Mouse (Mus musculus): ENCODE measurements around the gene Cd151. TPM values are rescaled to one million over a fixed set of nuclear protein-coding genes. Genes with fewer than 3 reads are reported as not detected.
A peak's percentile ranks its signal among the peaks of the same experiment; 100 is the strongest.

Gene Cd151
- total RNA-seq, 2 experiments from 2014 or later, result 280 TPM

DNA sequence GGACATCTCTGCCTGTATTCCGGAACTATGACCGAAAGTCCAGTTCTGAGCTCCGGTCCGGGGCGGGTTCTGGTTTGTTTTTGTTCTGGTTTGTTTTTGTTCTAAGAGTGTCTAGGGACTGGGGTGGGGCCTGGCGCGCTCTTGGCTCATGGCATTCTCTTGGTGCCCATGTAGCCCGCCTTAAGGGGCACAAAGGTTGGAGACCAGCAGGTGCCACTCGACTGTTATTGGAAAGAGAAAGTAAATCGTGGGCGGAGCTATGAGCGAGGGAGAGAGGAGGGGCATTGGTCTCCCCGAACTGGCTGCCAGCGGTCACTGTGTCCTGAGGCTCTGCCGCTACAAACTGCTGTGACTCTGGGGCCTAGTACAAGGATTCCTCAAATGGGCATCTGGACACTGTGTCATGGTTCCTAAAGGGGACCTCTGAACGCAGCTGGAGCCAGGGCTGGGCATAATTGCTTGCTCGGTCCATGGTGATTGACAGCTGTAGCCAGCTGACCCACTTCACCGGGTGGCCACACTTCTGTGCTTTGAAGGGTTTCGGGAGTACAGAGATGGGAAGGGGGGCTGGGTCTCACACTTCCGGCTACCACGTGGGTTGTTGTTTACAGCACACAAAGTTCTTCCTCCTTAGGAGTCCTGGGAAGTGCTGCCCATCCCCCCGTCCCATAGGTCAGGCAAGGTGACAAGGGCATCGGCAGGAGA, 11.4 kb upstream of the Cd151 start:
- intact Hi-C loops (cut with DNase I), result loop anchor here (5.0 kb wide), 1 partner anchor 43 kb away; the partner anchor contains the start of gene Gatd1
- peak; percentile 74 for DNase-seq (ENCODE audit: low spot score)

DNA sequence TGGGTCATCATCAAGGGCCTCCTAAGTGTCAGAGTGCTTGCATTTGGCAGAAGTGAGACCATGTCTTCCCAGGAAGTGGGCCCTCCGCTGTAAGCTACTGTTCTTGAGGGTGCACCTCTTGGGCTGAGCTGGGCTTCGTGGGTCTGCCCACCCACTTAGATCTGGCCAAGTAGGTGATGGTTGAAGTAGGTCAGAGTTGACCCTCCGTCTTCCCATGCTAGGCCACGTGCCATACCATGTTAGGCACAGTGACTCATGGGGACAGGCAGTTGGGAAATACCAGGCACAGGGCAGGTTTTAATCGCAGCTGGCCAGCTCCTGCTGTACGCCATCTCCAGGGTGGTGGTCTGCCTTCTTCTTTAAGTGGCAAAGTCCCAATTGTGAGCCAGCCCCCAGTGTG, 10.5 kb upstream of the Cd151 start:
- DNase-seq (ENCODE audit: low spot score), result no peak
- intact Hi-C loops (cut with DNase I), result loop anchor here (5.0 kb wide), 1 partner anchor 44 kb away; the partner anchor contains the start of gene Gatd1

GRCm38 (mm10) chr7:141457236-141457635, 10.0 kb upstream of the Cd151 start:
- no peak for DNase-seq (ENCODE audit: low spot score)
- intact Hi-C loops (cut with DNase I), result loop anchor here (5.0 kb wide), 1 partner anchor 45 kb away; the partner anchor contains the start of gene Gatd1

DNA sequence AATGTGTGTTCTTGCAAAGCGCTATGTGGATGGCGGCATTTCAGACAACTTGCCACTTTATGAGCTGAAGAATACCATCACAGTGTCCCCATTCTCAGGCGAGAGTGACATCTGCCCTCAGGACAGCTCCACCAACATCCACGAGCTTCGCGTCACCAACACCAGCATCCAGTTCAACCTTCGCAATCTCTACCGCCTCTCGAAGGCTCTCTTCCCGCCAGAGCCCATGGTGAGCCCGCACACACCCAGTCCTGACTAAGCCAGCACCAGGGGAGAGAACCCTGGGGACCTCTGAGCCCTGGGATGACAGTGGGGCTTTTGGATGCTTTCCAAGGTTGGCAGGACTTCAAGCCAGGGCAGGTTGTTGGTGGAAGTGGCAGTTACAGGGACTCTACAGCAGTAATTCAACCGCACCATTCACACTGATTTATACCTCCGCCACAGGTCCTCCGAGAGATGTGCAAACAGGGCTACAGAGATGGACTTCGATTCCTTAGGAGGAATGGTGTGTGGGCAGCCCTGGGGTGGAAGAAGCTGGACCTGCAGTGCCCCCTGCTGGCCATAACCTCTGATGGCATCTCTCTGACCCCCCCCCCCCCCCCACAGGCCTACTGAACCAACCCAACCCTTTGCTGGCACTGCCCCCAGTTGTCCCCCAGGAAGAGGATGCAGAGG, 9.1 kb upstream of the Cd151 start:
- intact Hi-C loops (cut with DNase I), result loop anchor here (5.0 kb wide), 1 partner anchor 46 kb away; the partner anchor contains the start of gene Gatd1
- no peak for DNase-seq (ENCODE audit: low spot score)

GRCm38 (mm10) chr7:141458661-141459060, 8.5 kb upstream of the Cd151 start:
- intact Hi-C loops (cut with DNase I), result loop anchor here (5.0 kb wide), 1 partner anchor 46 kb away; the partner anchor contains the start of gene Gatd1
- DNase-seq (ENCODE audit: low spot score), result no peak

DNA sequence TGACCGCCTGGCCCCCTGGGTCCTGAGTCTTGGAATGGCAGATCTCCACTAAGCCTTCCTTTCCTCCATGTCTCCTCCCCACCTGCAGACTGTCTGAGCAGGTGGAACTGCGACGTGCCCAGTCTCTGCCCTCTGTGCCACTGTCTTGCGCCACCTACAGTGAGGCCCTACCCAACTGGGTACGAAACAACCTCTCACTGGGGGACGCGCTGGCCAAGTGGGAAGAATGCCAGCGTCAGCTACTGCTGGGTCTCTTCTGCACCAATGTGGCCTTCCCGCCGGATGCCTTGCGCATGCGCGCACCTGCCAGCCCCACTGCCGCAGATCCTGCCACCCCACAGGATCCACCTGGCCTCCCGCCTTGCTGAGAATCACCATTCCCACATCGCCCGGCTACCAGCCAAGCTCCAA, 7.9 kb upstream of the Cd151 start:
- intact Hi-C loops (cut with DNase I), result loop anchor here (5.0 kb wide), 1 partner anchor 47 kb away; the partner anchor contains the start of gene Gatd1
- DNase-seq (ENCODE audit: low spot score), result no peak

GRCm38 (mm10) chr7:141460001-141460390, 7.2 kb upstream of the Cd151 start:
- intact Hi-C loops (cut with DNase I), result no loop called here
- no peak for DNase-seq (ENCODE audit: low spot score)

- intact Hi-C loops (cut with DNase I), result no loop called here
- DNase-seq (ENCODE audit: low spot score), result no peak
These were observed 6.6 kb upstream of the Cd151 start, which contains the start of gene Cracr2b for GRCm38 (mm10) chr7:141460391-141461113. Gene Cracr2b, plus strand, starts transcription at chr7:141461094.

DNA sequence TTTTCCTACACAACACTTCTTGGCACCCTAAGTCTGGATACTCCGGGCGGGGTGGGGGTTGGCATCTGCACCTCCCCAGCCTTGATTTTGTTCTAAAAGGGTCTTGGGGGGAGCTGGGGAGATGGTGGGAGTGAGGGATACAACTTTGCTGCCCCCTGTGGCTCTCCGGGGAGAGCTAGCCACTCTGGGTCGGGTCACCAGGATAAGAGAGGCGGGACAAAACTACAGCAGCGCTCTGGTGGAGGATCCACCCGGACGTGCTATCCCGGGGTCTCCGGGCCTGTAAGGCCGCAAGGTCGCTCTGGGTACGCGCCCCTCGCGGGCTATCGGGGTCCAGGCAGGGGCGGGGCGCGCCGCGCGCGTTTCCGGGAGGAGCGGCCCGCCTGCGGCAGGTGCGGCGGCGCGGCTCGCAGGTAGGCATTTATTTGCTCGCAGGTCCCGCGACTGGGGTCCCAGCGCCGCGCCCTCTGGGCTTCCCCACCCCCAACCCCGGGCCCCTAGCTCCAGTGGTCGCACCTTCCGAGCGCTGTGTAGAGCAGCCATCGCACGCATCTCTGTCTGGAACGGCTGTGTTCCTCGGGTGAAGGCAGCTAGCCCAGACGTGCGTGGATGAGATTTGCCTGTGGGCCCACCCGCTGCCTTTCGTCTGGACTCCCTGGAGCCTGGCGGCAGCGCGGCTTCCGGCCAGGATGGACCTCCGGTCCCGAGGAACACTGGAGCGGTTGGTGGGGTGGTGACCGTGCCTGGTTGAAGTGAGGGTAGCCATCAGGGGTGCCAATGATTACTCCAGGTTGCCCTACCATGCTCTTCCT, 5.5 kb upstream of the Cd151 start:
- intact Hi-C loops (cut with DNase I), result no loop called here
- no peak for DNase-seq (ENCODE audit: low spot score)

- intact Hi-C loops (cut with DNase I), result no loop called here
- DNase-seq (ENCODE audit: low spot score), result no peak
These were observed 4.8 kb upstream of the Cd151 start for GRCm38 (mm10) chr7:141462333-141462821.

- peak; percentile 80 for DNase-seq (ENCODE audit: low spot score)
- intact Hi-C loops (cut with DNase I), result no loop called here
These were observed 3.2 kb upstream of the Cd151 start for GRCm38 (mm10) chr7:141463824-141464602.

- intact Hi-C loops (cut with DNase I), result no loop called here
- DNase-seq (ENCODE audit: low spot score), result no peak
These were observed 2.5 kb upstream of the Cd151 start for GRCm38 (mm10) chr7:141464603-141465201.

DNA sequence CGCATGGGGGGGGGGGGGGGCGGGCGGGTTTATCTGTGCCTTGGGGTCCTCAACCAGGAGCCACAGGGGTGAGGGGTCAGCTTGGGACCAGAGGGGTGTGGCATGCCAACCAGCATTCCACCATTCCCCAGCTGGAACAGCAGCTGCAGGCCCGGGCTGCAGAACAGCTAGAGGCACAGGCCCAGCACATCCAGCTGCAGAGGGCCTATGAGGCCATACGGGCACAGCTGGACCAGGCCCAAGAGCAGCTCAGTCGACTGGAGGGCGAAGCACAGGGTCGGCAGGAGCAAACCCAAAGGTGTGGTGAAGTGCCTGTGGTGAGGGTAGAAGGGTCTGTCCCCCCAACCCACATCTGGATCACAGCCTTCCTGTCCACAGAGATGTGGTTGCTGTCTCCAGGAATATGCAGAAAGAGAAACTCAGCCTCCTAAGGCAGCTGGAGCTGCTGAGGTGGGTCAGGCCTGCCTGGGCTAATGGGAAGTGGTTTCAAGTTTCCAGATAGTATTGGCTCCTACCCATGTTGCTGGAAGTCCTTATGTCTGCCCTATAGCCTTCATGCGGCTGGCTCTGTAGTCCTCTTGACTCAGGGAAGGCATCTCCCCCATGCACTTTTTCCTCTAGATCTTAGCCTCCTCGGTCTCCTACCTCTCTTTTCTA, 1.7 kb upstream of the Cd151 start:
- no peak for DNase-seq (ENCODE audit: low spot score)
- intact Hi-C loops (cut with DNase I), result no loop called here

GRCm38 (mm10) chr7:141466045-141466394, 1.2 kb upstream of the Cd151 start:
- intact Hi-C loops (cut with DNase I), result no loop called here

GRCm38 (mm10) chr7:141466607-141467148, 514 bp upstream of the Cd151 start:
- DNase-seq (ENCODE audit: low spot score), result no peak
- intact Hi-C loops (cut with DNase I), result no loop called here

More at GRCm38 (mm10) chr7:141466045-141466394, 1.2 kb upstream of the Cd151 start:
- peak; percentile 51 for DNase-seq (ENCODE audit: low spot score)

DNA sequence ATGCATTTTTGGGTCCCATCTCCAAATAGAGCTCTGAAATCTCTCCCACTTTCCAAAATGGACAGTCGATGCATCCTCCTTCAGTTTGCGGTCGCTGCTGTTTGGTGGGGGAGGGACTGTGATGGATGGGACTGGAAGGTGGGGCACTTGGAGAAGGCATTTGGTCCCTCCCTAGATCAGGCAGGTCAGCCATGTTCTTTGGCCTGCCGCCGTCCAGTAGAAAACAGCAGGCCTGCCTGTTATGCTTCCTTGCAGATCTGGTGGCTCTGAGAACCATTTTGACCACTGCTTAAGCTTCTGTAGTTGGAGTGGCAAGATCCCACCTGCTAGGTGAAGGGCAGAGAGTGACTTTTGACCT, 951 bp downstream of the Cd151 start:
- no peak for DNase-seq (ENCODE audit: low spot score)
- intact Hi-C loops (cut with DNase I), result no loop called here

DNA sequence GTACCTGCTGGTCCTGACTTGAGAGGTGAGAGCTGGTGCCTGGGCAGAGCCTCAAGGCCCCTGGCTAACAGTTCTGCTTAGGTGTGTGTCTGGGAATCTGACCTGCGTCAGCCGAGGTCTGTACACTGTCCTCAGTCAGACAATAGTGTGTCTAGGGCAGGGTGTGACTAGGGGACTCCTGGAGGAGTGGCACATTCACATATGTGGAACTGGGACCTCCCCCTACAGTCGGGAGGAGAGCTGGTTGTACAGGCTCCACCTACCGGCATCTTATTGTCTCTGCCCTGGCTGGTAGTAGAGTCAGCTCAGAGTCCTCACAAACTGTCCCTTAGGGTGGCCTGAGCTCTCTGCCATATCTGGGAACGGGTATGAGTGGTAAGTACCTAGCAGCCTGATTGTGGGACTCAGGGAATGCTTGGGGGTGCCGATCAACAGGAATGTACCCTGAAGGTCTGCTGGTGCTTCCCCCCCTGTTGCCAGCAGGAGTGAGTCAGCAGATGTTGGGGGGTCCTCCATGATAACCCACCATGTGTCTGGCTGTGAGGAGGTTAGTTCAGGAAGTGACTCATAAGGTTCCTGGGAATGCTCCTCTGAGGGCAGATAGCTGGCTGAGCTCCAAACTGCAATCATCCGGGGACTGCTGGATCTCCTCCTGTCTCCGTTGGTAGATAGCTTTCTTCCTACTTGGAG, 1.5 kb downstream of the Cd151 start:
- DNase-seq (ENCODE audit: low spot score), result peak; percentile 69
- intact Hi-C loops (cut with DNase I), result no loop called here
